Mouse (Mus musculus): Measurements from ENCODE around the gene Rarg. TPM values are rescaled to one million over a fixed set of nuclear protein-coding genes. Genes with fewer than 3 reads are reported as not detected.
A peak's percentile ranks its signal among the peaks of the same experiment; 100 is the strongest.

Rarg gene
- polyA plus RNA-seq, 1 experiment from 2014 or later = 4.4 TPM

- Histone ChIP-seq H3K27ac (no peak overlapping the region), H3K4me3 (no peak overlapping the region), H3K27me3 (replicated peaks) (no peaks in the 10 kb centered on the region), H3K4me1 (peaks cover 31% of the 10 kb centered on the region), H3K4me2 (no peak overlapping the region), H3K9me3 (replicated peaks) (no peaks in the 10 kb centered on the region), H3K36me3 (peaks cover 92% of the 10 kb centered on the region), H3K9ac (no peak overlapping the region)
- ATAC-seq = no peak
- 82% methylated on average over 8 of the region's 8 CpGs for WGBS (ENCODE audit: insufficient replicate concordance)
Observed at GRCm38 (mm10) chr15:102209114-102209513, 48.2 kb downstream of the Rarg start.

GRCm38 (mm10) chr15:102208092-102208561 is 49.2 kb downstream of the Rarg start:
- Histone ChIP-seq H3K9ac (no peak overlapping the region), H3K36me3 (peaks cover 82% of the 10 kb centered on the region), H3K4me2 (no peak overlapping the region), H3K27me3 (replicated peaks) (no peaks in the 10 kb centered on the region), H3K27ac (no peak overlapping the region), H3K4me3 (no peak overlapping the region), H3K9me3 (replicated peaks) (no peaks in the 10 kb centered on the region), H3K4me1 (peaks cover 32% of the 10 kb centered on the region)
- no peak for ATAC-seq
- 51% methylated on average over 9 of the region's 9 CpGs for WGBS (ENCODE audit: insufficient replicate concordance)

- ATAC-seq = no peak
- Histone ChIP-seq H3K4me3 (no peak overlapping the region), H3K27ac (no peak overlapping the region), H3K9ac (no peak overlapping the region), H3K9me3 (replicated peaks) (no peaks in the 10 kb centered on the region), H3K4me1 (peaks cover 38% of the 10 kb centered on the region), H3K36me3 (peaks cover 74% of the 10 kb centered on the region), H3K27me3 (replicated peaks) (no peaks in the 10 kb centered on the region), H3K4me2 (no peak overlapping the region)
- 68% methylated on average over 3 of the region's 3 CpGs for WGBS (ENCODE audit: insufficient replicate concordance)
Observed at GRCm38 (mm10) chr15:102207351-102207750, 50.0 kb downstream of the Rarg start.

- 83% methylated on average over 8 of the region's 8 CpGs for WGBS (ENCODE audit: insufficient replicate concordance)
- Histone ChIP-seq H3K36me3 (peaks cover 61% of the 10 kb centered on the region), H3K27ac (no peak overlapping the region), H3K27me3 (replicated peaks) (no peaks in the 10 kb centered on the region), H3K4me1 (peaks cover 42% of the 10 kb centered on the region), H3K4me3 (0 out of 2 replicates have a peak overlapping the region, but pooled peaks have one; percentile 80), H3K9ac (no peak overlapping the region), H3K4me2 (peak overlapping the region; percentile 93), H3K9me3 (replicated peaks) (no peaks in the 10 kb centered on the region)
- ATAC-seq = no peak
Observed at GRCm38 (mm10) chr15:102205779-102206178, 51.5 kb downstream of the Rarg start.

GRCm38 (mm10) chr15:102204674-102205505 is 52.4 kb downstream of the Rarg start, which contains the start of gene Csad:
TSS of gene Csad (minus strand) at chr15:102204724.
- Histone ChIP-seq H3K9me3 (replicated peaks) (no peaks in the 10 kb centered on the region), H3K27me3 (replicated peaks) (no peaks in the 10 kb centered on the region), H3K9ac (peak within 1 kb of the TSS; percentile 89), H3K4me2 (peak within 1 kb of the TSS; percentile 93), H3K4me1 (peaks cover 42% of the 10 kb centered on the region), H3K36me3 (peaks cover 52% of the 10 kb centered on the region), H3K27ac (peak within 1 kb of the TSS; percentile 98), H3K4me3 (peak within 1 kb of the TSS; percentile 80)
- WGBS (ENCODE audit: insufficient replicate concordance) = 76% methylated on average over 19 of the region's 19 CpGs
- no peak for ATAC-seq

- ATAC-seq = peak; percentile 36
- Histone ChIP-seq H3K4me2 (peak overlapping the region; percentile 93), H3K4me1 (peaks cover 42% of the 10 kb centered on the region), H3K4me3 (peak overlapping the region; percentile 80), H3K27me3 (replicated peaks) (no peaks in the 10 kb centered on the region), H3K36me3 (peaks cover 42% of the 10 kb centered on the region), H3K9ac (peak overlapping the region; percentile 89), H3K27ac (peak overlapping the region; percentile 98), H3K9me3 (replicated peaks) (no peaks in the 10 kb centered on the region)
- 2% methylated on average over 35 of the region's 72 CpGs for WGBS (ENCODE audit: insufficient replicate concordance)
Observed at GRCm38 (mm10) chr15:102203835-102204381, 53.4 kb downstream of the Rarg start.

- Histone ChIP-seq H3K36me3 (peaks cover 35% of the 10 kb centered on the region), H3K9ac (peak within 1 kb of the TSS; percentile 89), H3K4me3 (peak within 1 kb of the TSS; percentile 80), H3K27ac (peak within 1 kb of the TSS; percentile 98), H3K4me2 (peak within 1 kb of the TSS; percentile 93), H3K9me3 (replicated peaks) (no peaks in the 10 kb centered on the region), H3K27me3 (replicated peaks) (no peaks in the 10 kb centered on the region), H3K4me1 (peaks cover 42% of the 10 kb centered on the region)
- ATAC-seq = peak; percentile 96
- WGBS (ENCODE audit: insufficient replicate concordance) = 3% methylated on average over 62 of the region's 68 CpGs
Observed at GRCm38 (mm10) chr15:102202971-102203834, 54.1 kb downstream of the Rarg start, which contains the start of gene Zfp740. TSS of gene Zfp740 (plus strand) at chr15:102203249.

GRCm38 (mm10) chr15:102198841-102199240 is 58.5 kb downstream of the Rarg start:
- H3K4me2 ChIP-seq = no peak overlapping the region
- H3K27me3 ChIP-seq (replicated peaks) = no peaks in the 10 kb centered on the region
- H3K36me3 ChIP-seq = no peaks in the 10 kb centered on the region
- peaks cover 21% of the 10 kb centered on the region for H3K4me1 ChIP-seq
- H3K4me3 ChIP-seq = no peak overlapping the region
- no peak overlapping the region for H3K9ac ChIP-seq
- no peaks in the 10 kb centered on the region for H3K9me3 ChIP-seq (replicated peaks)
- no peak for ATAC-seq
- 0 out of 2 replicates have a peak overlapping the region, but pooled peaks have one; percentile 17 for H3K27ac ChIP-seq
- 62% methylated on average over 4 of the region's 4 CpGs for WGBS (ENCODE audit: insufficient replicate concordance)

GRCm38 (mm10) chr15:102195373-102195772 is 61.9 kb downstream of the Rarg start:
- no peak overlapping the region for H3K4me3 ChIP-seq
- H3K36me3 ChIP-seq = no peaks in the 10 kb centered on the region
- H3K9me3 ChIP-seq (replicated peaks) = no peaks in the 10 kb centered on the region
- H3K4me2 ChIP-seq = no peak overlapping the region
- no peak for ATAC-seq
- H3K9ac ChIP-seq = no peak overlapping the region
- peaks cover 22% of the 10 kb centered on the region for H3K4me1 ChIP-seq
- H3K27me3 ChIP-seq (replicated peaks) = peaks cover 7% of the 10 kb centered on the region
- H3K27ac ChIP-seq = no peak overlapping the region
- WGBS (ENCODE audit: insufficient replicate concordance) = 72% methylated on average over 4 of the region's 4 CpGs

GRCm38 (mm10) chr15:102194439-102194838 is 62.9 kb downstream of the Rarg start:
- ATAC-seq = no peak
- Histone ChIP-seq H3K27me3 (replicated peaks) (peaks cover 14% of the 10 kb centered on the region), H3K9me3 (replicated peaks) (no peaks in the 10 kb centered on the region), H3K9ac (no peak overlapping the region), H3K4me1 (peaks cover 25% of the 10 kb centered on the region), H3K4me3 (no peak overlapping the region), H3K36me3 (no peaks in the 10 kb centered on the region), H3K27ac (peak overlapping the region; percentile 32), H3K4me2 (no peak overlapping the region)
- 42% methylated on average over 4 of the region's 4 CpGs for WGBS (ENCODE audit: insufficient replicate concordance)

GRCm38 (mm10) chr15:102193652-102194051 is 63.7 kb downstream of the Rarg start:
- no peak for ATAC-seq
- Histone ChIP-seq H3K4me3 (no peak overlapping the region), H3K27me3 (replicated peaks) (peaks cover 17% of the 10 kb centered on the region), H3K36me3 (no peaks in the 10 kb centered on the region), H3K9ac (no peak overlapping the region), H3K9me3 (replicated peaks) (no peaks in the 10 kb centered on the region), H3K4me2 (no peak overlapping the region), H3K4me1 (peaks cover 31% of the 10 kb centered on the region), H3K27ac (peak overlapping the region; percentile 32; the same call in 1 of the 2 replicates)
- 62% methylated on average over 4 of the region's 4 CpGs for WGBS (ENCODE audit: insufficient replicate concordance)
